Mouse (Mus musculus): ENCODE measurements around the gene Bbs9. TPM values are rescaled to one million over a fixed set of nuclear protein-coding genes. Genes with fewer than 3 reads are reported as not detected.

The Bbs9 gene
- polyA plus RNA-seq, 1 experiment: not detected

GRCm38 (mm10) chr9:22640683-22641431 is 165.3 kb downstream of the Bbs9 start:
- no peaks in the 10 kb centered on the region for H3K36me3 ChIP-seq (ENCODE audit: control insufficient read depth)
- H3K27me3 ChIP-seq (ENCODE audit: control insufficient read depth): no peaks in the 10 kb centered on the region
- H3K4me3 ChIP-seq (replicated peaks): no peak overlapping the region
- TF ChIP-seq GATA1 (IDR thresholded peaks at IDR 0.05; ENCODE audit: low read length) (no peak), TAL1 (IDR thresholded peaks at IDR 0.05; ENCODE audit: low read length) (no peak)
- H3K9me3 ChIP-seq (ENCODE audit: control insufficient read depth, low read length): no peaks in the 10 kb centered on the region
- H3K4me1 ChIP-seq (ENCODE audit: control insufficient read depth): no peaks in the 10 kb centered on the region; the same call in 1 of the 2 replicates

- TF ChIP-seq GATA1 (IDR thresholded peaks at IDR 0.05; ENCODE audit: low read length) (no peak), TAL1 (IDR thresholded peaks at IDR 0.05; ENCODE audit: low read length) (no peak)
- Histone ChIP-seq H3K4me1 (ENCODE audit: control insufficient read depth) (no peaks in the 10 kb centered on the region; the same call in 1 of the 2 replicates), H3K27me3 (ENCODE audit: control insufficient read depth) (no peaks in the 10 kb centered on the region), H3K9me3 (ENCODE audit: control insufficient read depth, low read length) (no peaks in the 10 kb centered on the region), H3K4me3 (replicated peaks) (no peak overlapping the region), H3K36me3 (ENCODE audit: control insufficient read depth) (no peaks in the 10 kb centered on the region)
Observed at GRCm38 (mm10) chr9:22645844-22646390, 170.4 kb downstream of the Bbs9 start.

- no peak for TF ChIP-seq GATA1 (IDR thresholded peaks at IDR 0.05; ENCODE audit: low read length)
- H3K27me3 ChIP-seq (ENCODE audit: control insufficient read depth): no peaks in the 10 kb centered on the region
- no peak overlapping the region for H3K4me3 ChIP-seq (replicated peaks)
Observed at GRCm38 (mm10) chr9:22646461-22646860, 170.9 kb downstream of the Bbs9 start.

GRCm38 (mm10) chr9:22648163-22648562 is 172.6 kb downstream of the Bbs9 start:
- TF ChIP-seq TAL1 (IDR thresholded peaks at IDR 0.05; ENCODE audit: low read length) (no peak), GATA1 (IDR thresholded peaks at IDR 0.05; ENCODE audit: low read length) (no peak)
- Histone ChIP-seq H3K4me3 (replicated peaks) (no peak overlapping the region), H3K4me1 (ENCODE audit: control insufficient read depth) (no peaks in the 10 kb centered on the region; the same call in 1 of the 2 replicates), H3K27me3 (ENCODE audit: control insufficient read depth) (no peaks in the 10 kb centered on the region), H3K36me3 (ENCODE audit: control insufficient read depth) (no peaks in the 10 kb centered on the region), H3K9me3 (ENCODE audit: control insufficient read depth, low read length) (no peaks in the 10 kb centered on the region)

More at GRCm38 (mm10) chr9:22646461-22646860, 170.9 kb downstream of the Bbs9 start:
- H3K9me3 ChIP-seq (ENCODE audit: control insufficient read depth, low read length): no peaks in the 10 kb centered on the region
- no peaks in the 10 kb centered on the region; the same call in 1 of the 2 replicates for H3K4me1 ChIP-seq (ENCODE audit: control insufficient read depth)
- H3K36me3 ChIP-seq (ENCODE audit: control insufficient read depth): no peaks in the 10 kb centered on the region

- no peaks in the 10 kb centered on the region for H3K36me3 ChIP-seq (ENCODE audit: control insufficient read depth)
- no peaks in the 10 kb centered on the region for H3K9me3 ChIP-seq (ENCODE audit: control insufficient read depth, low read length)
- H3K4me3 ChIP-seq (replicated peaks): no peak overlapping the region
- no peaks in the 10 kb centered on the region; the same call in 1 of the 2 replicates for H3K4me1 ChIP-seq (ENCODE audit: control insufficient read depth)
- no peak for TF ChIP-seq TAL1 (IDR thresholded peaks at IDR 0.05; ENCODE audit: low read length)
- no peak for TF ChIP-seq GATA1 (IDR thresholded peaks at IDR 0.05; ENCODE audit: low read length)
- no peaks in the 10 kb centered on the region for H3K27me3 ChIP-seq (ENCODE audit: control insufficient read depth)
Observed at GRCm38 (mm10) chr9:22649606-22650005, 174.1 kb downstream of the Bbs9 start.

GRCm38 (mm10) chr9:22650781-22651180 is 175.3 kb downstream of the Bbs9 start:
- TF ChIP-seq TAL1 (IDR thresholded peaks at IDR 0.05; ENCODE audit: low read length) (no peak), GATA1 (IDR thresholded peaks at IDR 0.05; ENCODE audit: low read length) (no peak)
- H3K4me1 ChIP-seq (ENCODE audit: control insufficient read depth): no peaks in the 10 kb centered on the region; the same call in 1 of the 2 replicates
- no peak overlapping the region for H3K4me3 ChIP-seq (replicated peaks)
- no peaks in the 10 kb centered on the region for H3K27me3 ChIP-seq (ENCODE audit: control insufficient read depth)
- H3K9me3 ChIP-seq (ENCODE audit: control insufficient read depth, low read length): no peaks in the 10 kb centered on the region
- no peaks in the 10 kb centered on the region for H3K36me3 ChIP-seq (ENCODE audit: control insufficient read depth)

- Histone ChIP-seq H3K36me3 (ENCODE audit: control insufficient read depth) (no peaks in the 10 kb centered on the region), H3K4me3 (replicated peaks) (no peak overlapping the region), H3K4me1 (ENCODE audit: control insufficient read depth) (no peaks in the 10 kb centered on the region), H3K9me3 (ENCODE audit: control insufficient read depth, low read length) (no peaks in the 10 kb centered on the region), H3K27me3 (ENCODE audit: control insufficient read depth) (no peaks in the 10 kb centered on the region)
- TF ChIP-seq GATA1 (IDR thresholded peaks at IDR 0.05; ENCODE audit: low read length) (no peak), TAL1 (IDR thresholded peaks at IDR 0.05; ENCODE audit: low read length) (no peak)
Observed at GRCm38 (mm10) chr9:22651619-22652018, 176.1 kb downstream of the Bbs9 start.

- Histone ChIP-seq H3K9me3 (ENCODE audit: control insufficient read depth, low read length) (no peaks in the 10 kb centered on the region), H3K36me3 (ENCODE audit: control insufficient read depth) (no peaks in the 10 kb centered on the region), H3K27me3 (ENCODE audit: control insufficient read depth) (no peaks in the 10 kb centered on the region), H3K4me1 (ENCODE audit: control insufficient read depth) (no peaks in the 10 kb centered on the region), H3K4me3 (replicated peaks) (no peak overlapping the region)
- TF ChIP-seq GATA1 (IDR thresholded peaks at IDR 0.05; ENCODE audit: low read length): no peak
- TF ChIP-seq TAL1 (IDR thresholded peaks at IDR 0.05; ENCODE audit: low read length): no peak
Observed at GRCm38 (mm10) chr9:22654726-22655393, 179.3 kb downstream of the Bbs9 start.

GRCm38 (mm10) chr9:22657216-22657615 is 181.7 kb downstream of the Bbs9 start:
- H3K9me3 ChIP-seq (ENCODE audit: control insufficient read depth, low read length): no peaks in the 10 kb centered on the region
- no peaks in the 10 kb centered on the region for H3K4me1 ChIP-seq (ENCODE audit: control insufficient read depth)
- no peak overlapping the region for H3K4me3 ChIP-seq (replicated peaks)
- TF ChIP-seq GATA1 (IDR thresholded peaks at IDR 0.05; ENCODE audit: low read length) (no peak), TAL1 (IDR thresholded peaks at IDR 0.05; ENCODE audit: low read length) (no peak)
- H3K27me3 ChIP-seq (ENCODE audit: control insufficient read depth): no peaks in the 10 kb centered on the region
- no peaks in the 10 kb centered on the region for H3K36me3 ChIP-seq (ENCODE audit: control insufficient read depth)

All from erythroblast, embryonic 14.5 days (primary cell).